ENCODE assay signal across 8 mouse cellular contexts in genomic region chr2:20546496-20547348, GRCm38 (mm10).
DNase-seq lines count a peak whose midpoint lies in the region; ATAC-seq and TF ChIP-seq lines count a peak whose summit lies in the region.

No protein-coding gene starts in this region.

- H3K4me3 ChIP-seq in lung, embryonic 14.5 days (ENCODE audit: low read depth, low read length): no peak overlapping the region
- H3K4me3 ChIP-seq in heart, postnatal 0 days (ENCODE audit: low read depth, low read length): peak overlapping the region; percentile 16
- no peak overlapping the region for H3K4me3 ChIP-seq in limb, embryonic 11.5 days (ENCODE audit: low read depth, low read length)
- H3K4me3 ChIP-seq in neural tube, embryonic 15.5 days (replicated peaks): peak overlapping the region; percentile 8; the same call in 1 of the 2 replicates

- H3K27ac ChIP-seq in lung, embryonic 14.5 days (ENCODE audit: low read depth): peak overlapping the region; percentile 65
- H3K27ac ChIP-seq in heart, postnatal 0 days (ENCODE audit: low read depth): no peak overlapping the region
- no peak overlapping the region for H3K27ac ChIP-seq in limb, embryonic 11.5 days (replicated peaks; ENCODE audit: low read depth, low read length)
- H3K27ac ChIP-seq in neural tube, embryonic 15.5 days (replicated peaks): no peak overlapping the region

- H3K4me2 ChIP-seq in lung, embryonic 14.5 days: peak overlapping the region; percentile 44
- H3K4me2 ChIP-seq in heart, postnatal 0 days (ENCODE audit: low read depth, low read length): peak overlapping the region; percentile 50
- H3K4me2 ChIP-seq in limb, embryonic 11.5 days (ENCODE audit: low read depth, severe bottlenecking): peak overlapping the region; percentile 35; the same call in 1 of the 2 replicates
- H3K4me2 ChIP-seq in neural tube, embryonic 15.5 days: peak overlapping the region; percentile 49

- TF ChIP-seq EP300 in heart, postnatal 0 days (IDR thresholded peaks at IDR 0.05; ENCODE audit: low read depth): no peak

- no peaks in the 10 kb centered on the region for H3K36me3 ChIP-seq in lung, embryonic 14.5 days (ENCODE audit: insufficient read depth)
- H3K36me3 ChIP-seq in heart, postnatal 0 days (replicated peaks; ENCODE audit: control insufficient read depth, insufficient read depth, low read length): no peaks in the 10 kb centered on the region
- H3K36me3 ChIP-seq in limb, embryonic 11.5 days (ENCODE audit: control insufficient read depth, insufficient read depth, low read length): no peaks in the 10 kb centered on the region
- H3K36me3 ChIP-seq in neural tube, embryonic 15.5 days: no peaks in the 10 kb centered on the region

- H3K27me3 ChIP-seq in lung, embryonic 14.5 days (ENCODE audit: insufficient read depth, low read length): no peaks in the 10 kb centered on the region
- H3K27me3 ChIP-seq in heart, postnatal 0 days (ENCODE audit: control insufficient read depth, insufficient read depth, low read length): no peaks in the 10 kb centered on the region
- no peaks in the 10 kb centered on the region for H3K27me3 ChIP-seq in limb, embryonic 11.5 days (ENCODE audit: control insufficient read depth, insufficient read depth, low read length)
- 0 out of 2 replicates have a peak, but pooled peaks cover 10% of the 10 kb centered on the region for H3K27me3 ChIP-seq in neural tube, embryonic 15.5 days (replicated peaks)

- peak; percentile 43; the same call in 1 of the 2 replicates for ATAC-seq in lung, embryonic 14.5 days (ENCODE audit: insufficient read depth)
- ATAC-seq in heart, postnatal 0 days (ENCODE audit: insufficient read depth, low read depth): no peak
- no peak for ATAC-seq in limb, embryonic 11.5 days (ENCODE audit: insufficient number of reproducible peaks, low FRiP score, low TSS enrichment, low read depth)
- peak; percentile 66 for ATAC-seq in neural tube, embryonic 15.5 days (ENCODE audit: low FRiP score)
- no peak for ATAC-seq in granulocyte monocyte progenitor cell, adult 5-6 weeks (replicated peaks; ENCODE audit: poor library complexity, severe bottlenecking)

- 14% methylated on average over 11 of the region's 11 CpGs for WGBS in lung, embryonic 14.5 days
- 18% methylated on average over 11 of the region's 11 CpGs for WGBS in heart, postnatal 0 days
- WGBS in limb, embryonic 11.5 days: 12% methylated on average over 11 of the region's 11 CpGs
- WGBS in neural tube, embryonic 15.5 days: 11% methylated on average over 11 of the region's 11 CpGs

- no peaks in the 10 kb centered on the region for H3K9me3 ChIP-seq in lung, embryonic 14.5 days (ENCODE audit: low read depth, low read length)
- H3K9me3 ChIP-seq in heart, postnatal 0 days (replicated peaks; ENCODE audit: control insufficient read depth, low read length): no peaks in the 10 kb centered on the region
- no peaks in the 10 kb centered on the region for H3K9me3 ChIP-seq in limb, embryonic 11.5 days (ENCODE audit: control insufficient read depth, low read length)
- H3K9me3 ChIP-seq in neural tube, embryonic 15.5 days (replicated peaks): no peaks in the 10 kb centered on the region

- peaks cover 4% of the 10 kb centered on the region; the same call in 1 of the 2 replicates for H3K4me1 ChIP-seq in lung, embryonic 14.5 days (ENCODE audit: insufficient read depth)
- H3K4me1 ChIP-seq in heart, postnatal 0 days (ENCODE audit: control insufficient read depth, insufficient read depth): peaks cover 7% of the 10 kb centered on the region
- no peaks in the 10 kb centered on the region for H3K4me1 ChIP-seq in limb, embryonic 11.5 days (ENCODE audit: control insufficient read depth, insufficient read depth, low read length)
- peaks cover 28% of the 10 kb centered on the region for H3K4me1 ChIP-seq in neural tube, embryonic 15.5 days

- no peak for TF ChIP-seq CTCF in lung, embryonic 14.5 days (IDR thresholded peaks at IDR 0.05; ENCODE audit: low read depth)
- no peak for TF ChIP-seq CTCF in heart, postnatal 0 days (IDR thresholded peaks at IDR 0.05; ENCODE audit: low read depth)

- no peak overlapping the region for H3K9ac ChIP-seq in lung, embryonic 14.5 days
- peak overlapping the region; percentile 26; the same call in 1 of the 2 replicates for H3K9ac ChIP-seq in heart, postnatal 0 days (replicated peaks; ENCODE audit: low read depth, low read length)
- no peak overlapping the region for H3K9ac ChIP-seq in limb, embryonic 11.5 days (ENCODE audit: low read length)
- H3K9ac ChIP-seq in neural tube, embryonic 15.5 days (replicated peaks): 0 out of 2 replicates have a peak overlapping the region, but pooled peaks have one; percentile 7

- DNase-seq in lung, embryonic 14.5 days: peak; percentile 18
- no peak for DNase-seq in lung, adult 18-20 months
- DNase-seq in heart, postnatal 0 days (ENCODE audit: low spot score): no peak
- DNase-seq in limb, embryonic 11.5 days (ENCODE audit: low spot score): no peak
- DNase-seq in urinary bladder, postnatal 14 days (ENCODE audit: low spot score): no peak
- DNase-seq in right cerebral cortex, postnatal 14 days: no peak

Comparison
In these comparisons a context has a peak if more than half of its experiments do, and no peak if none do; other contexts are left out.
1. ATAC-seq: peak in lung, embryonic 14.5 days (single experiment) and neural tube, embryonic 15.5 days (single experiment); none in heart, postnatal 0 days (single experiment), limb, embryonic 11.5 days (single experiment) and granulocyte monocyte progenitor cell, adult 5-6 weeks (single experiment).
2. H3K4me3 ChIP-seq: peak in heart, postnatal 0 days (single experiment) and neural tube, embryonic 15.5 days (single experiment); none in lung, embryonic 14.5 days (single experiment) and limb, embryonic 11.5 days (single experiment).
3. H3K9ac ChIP-seq: peak in heart, postnatal 0 days (single experiment) and neural tube, embryonic 15.5 days (single experiment); none in lung, embryonic 14.5 days (single experiment) and limb, embryonic 11.5 days (single experiment).
4. Peak in every context shown above with its lines, with median percentiles within 50 percentile points of each other: H3K4me2 ChIP-seq.